Mouse (Mus musculus) CH12.LX (cell line): ENCODE data around the gene Rps6. TPM values are rescaled to one million over a fixed set of nuclear protein-coding genes. Genes with fewer than 3 reads are reported as not detected.

Experiments
- DNase-seq: peaks from one replicate; pipeline ENCODE4 v3.0.0-alpha.2; 2013; ENCODE audit errors: extremely low read depth
- H3K27ac ChIP-seq: 2 replicates; pipeline ENCODE4 v1.5.1; 2012; ENCODE audit warnings: low read depth, mild to moderate bottlenecking, control low read depth, moderate library complexity; ENCODE audit not compliant: insufficient read depth
- H3K27me3 ChIP-seq: replicated peaks from 2 replicates; pipeline ENCODE3; 2012; ENCODE audit warnings: inconsistent platforms
- H3K36me3 ChIP-seq, 2 experiments: replicated peaks in 1 of 2; 2 replicates each; pipeline versions ENCODE3 to v1.6.1; 2012; ENCODE audit warnings: inconsistent platforms in 1 of 2, low read length in 1 of 2, mild to moderate bottlenecking in 1 of 2, mixed read lengths in 1 of 2, moderate library complexity in 1 of 2; ENCODE audit not compliant: control insufficient read depth in 1 of 2, insufficient read depth in 1 of 2
- H3K4me1 ChIP-seq, 2 experiments: 2 replicates each; pipeline ENCODE4 v1.6.1; 2012; ENCODE audit warnings: inconsistent platforms in 1 of 2, moderate library complexity in 1 of 2; ENCODE audit not compliant: insufficient read depth in 2 of 2, control insufficient read depth in 1 of 2
- H3K4me2 ChIP-seq: 2 replicates; pipeline ENCODE4 v1.6.1; 2012; ENCODE audit warnings: low read depth, mild to moderate bottlenecking, control low read depth; ENCODE audit not compliant: poor library complexity, insufficient read depth, severe bottlenecking
- H3K4me3 ChIP-seq, 3 experiments: fragments of 150-350 bp in 1 of 3; sonication (generic) in 1 of 3; replicated peaks in 1 of 3; 2 replicates each; pipeline versions ENCODE3 to v1.5.1; 2011 to 2012; ENCODE audit warnings: low read depth in 2 of 3, low read length in 2 of 3, mild to moderate bottlenecking in 2 of 3, moderate library complexity in 2 of 3, control low read depth in 1 of 3, improper control_type of control experiment in 1 of 3, inconsistent platforms in 1 of 3, mixed read lengths in 1 of 3; ENCODE audit not compliant: poor library complexity in 1 of 3
- H3K79me2 ChIP-seq: replicated peaks from 2 replicates; pipeline ENCODE4 v1.6.1; 2012; ENCODE audit warnings: mild to moderate bottlenecking, moderate library complexity; ENCODE audit not compliant: control insufficient read depth, poor library complexity, insufficient read depth, severe bottlenecking; ENCODE audit errors: extremely low read depth
- H3K9ac ChIP-seq: 2 replicates; pipeline ENCODE4 v1.6.1; 2012; ENCODE audit warnings: low read depth, mild to moderate bottlenecking, control low read depth, moderate library complexity; ENCODE audit not compliant: insufficient read depth
- H3K9me3 ChIP-seq: replicated peaks from 2 replicates; pipeline ENCODE3; 2012; ENCODE audit warnings: low read length, inconsistent platforms, mixed read lengths
- BHLHE40 ChIP-seq: IDR thresholded peaks from 2 replicates; pipeline ENCODE4 v1.6.1; 2011; ENCODE audit warnings: mild to moderate bottlenecking, low read depth, low read length, improper control_type of control experiment
- CHD2 ChIP-seq: IDR thresholded peaks from 2 replicates; pipeline ENCODE4 v1.6.1; 2011; ENCODE audit warnings: low read length, improper control_type of control experiment
- CTCF ChIP-seq, 2 experiments: IDR thresholded peaks in 1 of 2; conservative IDR thresholded peaks in 1 of 2; 2 replicates each; pipeline ENCODE4 v1.5.1; 2011 to 2012; ENCODE audit warnings: low read depth in 2 of 2, low read length in 2 of 2, improper control_type of control experiment in 1 of 2, inconsistent platforms in 1 of 2, mild to moderate bottlenecking in 1 of 2, moderate library complexity in 1 of 2
- ELF1 ChIP-seq: IDR thresholded peaks from 2 replicates; pipeline ENCODE4 v1.6.1; 2014; ENCODE audit warnings: low read depth, mild to moderate bottlenecking, inconsistent platforms, low read length, improper control_type of control experiment
- EP300 ChIP-seq: IDR thresholded peaks from 2 replicates; pipeline ENCODE4 v1.6.1; 2011; ENCODE audit warnings: low read length, improper control_type of control experiment
- ETS1 ChIP-seq: conservative IDR thresholded peaks from 2 replicates; pipeline ENCODE4 v1.6.1; 2012; ENCODE audit warnings: low read depth, mild to moderate bottlenecking, inconsistent platforms, low read length, improper control_type of control experiment, moderate library complexity
- GABPA ChIP-seq: IDR thresholded peaks from 2 replicates; pipeline ENCODE4 v1.6.1; 2012; ENCODE audit warnings: low read depth, low read length, improper control_type of control experiment, inconsistent platforms; ENCODE audit not compliant: insufficient replicate concordance
- HCFC1 ChIP-seq: IDR thresholded peaks from 2 replicates; pipeline ENCODE4 v1.6.1; 2012; ENCODE audit warnings: low read depth, mild to moderate bottlenecking, inconsistent platforms, low read length, improper control_type of control experiment
- IRF4 ChIP-seq: IDR thresholded peaks from 2 replicates; pipeline ENCODE4 v1.6.1; 2014; ENCODE audit warnings: low read depth, mild to moderate bottlenecking, inconsistent platforms, low read length, improper control_type of control experiment
- MAFK ChIP-seq: IDR thresholded peaks from 2 replicates; pipeline ENCODE4 v1.6.1; 2011; ENCODE audit warnings: low read length, improper control_type of control experiment; ENCODE audit not compliant: insufficient replicate concordance
- MAZ ChIP-seq: IDR thresholded peaks from 2 replicates; pipeline ENCODE4 v1.6.1; 2012; ENCODE audit warnings: low read depth, mild to moderate bottlenecking, inconsistent platforms, low read length, improper control_type of control experiment, moderate library complexity
- NELFE ChIP-seq: IDR thresholded peaks from 2 replicates; pipeline ENCODE4 v1.6.1; 2011; ENCODE audit warnings: low read depth, low read length, improper control_type of control experiment
- NRF1 ChIP-seq: IDR thresholded peaks from 2 replicates; pipeline ENCODE4 v1.6.1; 2014; ENCODE audit warnings: low read depth, mild to moderate bottlenecking, inconsistent platforms, low read length, improper control_type of control experiment, moderate library complexity
- PAX5 ChIP-seq: IDR thresholded peaks from 2 replicates; pipeline ENCODE4 v1.6.1; 2012; ENCODE audit warnings: low read length, inconsistent platforms, mixed read lengths
- POLR2A ChIP-seq: IDR thresholded peaks from 2 replicates; pipeline ENCODE4 v1.6.1; 2011; ENCODE audit warnings: low read depth, mild to moderate bottlenecking, improper control_type of control experiment, low read length
- POLR2AphosphoS2 ChIP-seq: IDR thresholded peaks from 2 replicates; pipeline ENCODE4 v1.6.1; 2011; ENCODE audit warnings: low read depth, low read length, improper control_type of control experiment
- RAD21 ChIP-seq: IDR thresholded peaks from 2 replicates; pipeline ENCODE4 v1.6.1; 2011; ENCODE audit warnings: low read depth, mild to moderate bottlenecking, low read length, improper control_type of control experiment, moderate library complexity
- SMC3 ChIP-seq: IDR thresholded peaks from 2 replicates; pipeline ENCODE4 v1.6.1; 2011; ENCODE audit warnings: low read depth, low read length, improper control_type of control experiment
- TCF12 ChIP-seq: IDR thresholded peaks from 2 replicates; pipeline ENCODE4 v1.6.1; 2014; ENCODE audit warnings: low read depth, mild to moderate bottlenecking, inconsistent platforms, low read length, improper control_type of control experiment
- USF1 ChIP-seq: IDR thresholded peaks from 2 replicates; pipeline ENCODE4 v1.6.1; 2014; ENCODE audit warnings: low read depth, mild to moderate bottlenecking, inconsistent platforms, low read length, improper control_type of control experiment
- ZC3H11A ChIP-seq: IDR thresholded peaks from 2 replicates; pipeline ENCODE4 v1.6.1; 2012; ENCODE audit warnings: low read depth, mild to moderate bottlenecking, inconsistent platforms, low read length, improper control_type of control experiment
- ZKSCAN1 ChIP-seq: IDR thresholded peaks from 2 replicates; pipeline ENCODE4 v1.6.1; 2012; ENCODE audit warnings: low read depth, inconsistent platforms, low read length, improper control_type of control experiment, borderline replicate concordance
- dilution Hi-C: fragments of 300-500 bp; cut with MboI; formaldehyde crosslinking; loops from 2 replicates; pipeline ENCODE4 v1.14.3; 2020; ENCODE audit warnings: low sequenced_read_pairs; ENCODE audit not compliant: extremely low pct_unique_long_range_greater_than_20kb, extremely low pct_ligation_motif_present
- in situ Hi-C: fragments of 300-500 bp; cut with MboI; formaldehyde crosslinking; loops from 3 replicates; pipeline ENCODE4 v1.14.3; 2019; ENCODE audit warnings: low sequenced_read_pairs, low pct_ligation_motif_present, low pct_unique_long_range_greater_than_20kb, mixed read lengths
- polyA plus RNA-seq: library from polyadenylated mRNA; unstranded; fragments of >175 nt; gene quantifications from 2 replicates; pipeline ENCODE4 v1.2.1, GENCODE M21; 2012; ENCODE audit warnings: low read depth; ENCODE audit not compliant: insufficient read length
- total RNA-seq, 2 experiments: library from RNA; depleted of rRNA; stranded (reverse); fragments of 300-350 nt in 1 of 2; fragments of >200 nt in 1 of 2; gene quantifications; 2 replicates each; pipeline ENCODE4 v1.2.3; 2012 to 2014

The Rps6 gene
- total and polyA plus RNA-seq, 3 experiments, result 2,128 to 3,826 (median 3,137) TPM

GRCm38 (mm10) chr4:86885790-86886159 lies 28.6 kb upstream of the Rps6 start:
- H3K4me1 ChIP-seq, result no peaks in the 10 kb centered on the region
- no peak for DNase-seq
- no peaks in the 10 kb centered on the region for H3K36me3 ChIP-seq
- H3K4me2 ChIP-seq, result no peak overlapping the region
- no peaks in the 10 kb centered on the region for H3K27me3 ChIP-seq
- no peaks in the 10 kb centered on the region for H3K79me2 ChIP-seq
- H3K4me3 ChIP-seq, result no peak overlapping the region
- dilution Hi-C loops, result no loop called here
- in situ Hi-C loops, result no loop called here
- TF ChIP-seq BHLHE40, result no peak
- TF ChIP-seq USF1, result no peak
- TF ChIP-seq GABPA, result no peak
- TF ChIP-seq EP300, result no peak
- TF ChIP-seq MAFK, result no peak
- TF ChIP-seq NRF1, result no peak
- no peak for TF ChIP-seq RAD21
- TF ChIP-seq POLR2AphosphoS2, result no peak
- no peak for TF ChIP-seq MAZ
- TF ChIP-seq HCFC1, result no peak
- no peak for TF ChIP-seq CHD2
- no peak for TF ChIP-seq SMC3
- no peaks in the 10 kb centered on the region for H3K9me3 ChIP-seq
- no peak overlapping the region for H3K9ac ChIP-seq
- H3K27ac ChIP-seq, result no peak overlapping the region

GRCm38 (mm10) chr4:86884945-86885344 lies 27.7 kb upstream of the Rps6 start:
- no peak for TF ChIP-seq POLR2A
- peak; percentile 3 for TF ChIP-seq RAD21
- TF ChIP-seq ZKSCAN1, result no peak
- no peak for TF ChIP-seq TCF12
- TF ChIP-seq IRF4, result no peak
- no peak for TF ChIP-seq ELF1
- TF ChIP-seq MAZ, result no peak
- TF ChIP-seq PAX5, result no peak
- no peak for TF ChIP-seq ZC3H11A
- no peak for TF ChIP-seq ETS1
- peak in 1 of 2 experiments; percentile 55; a peak in 2 of 4 replicates for TF ChIP-seq CTCF (conservative IDR thresholded peaks at IDR 0.05 in 1 of 2, IDR thresholded peaks at IDR 0.05 in 1 of 2; ENCODE audit: low read depth in 2 of 2, low read length in 2 of 2)
- peak; percentile 41 for TF ChIP-seq SMC3
- TF ChIP-seq NELFE, result no peak
- TF ChIP-seq, all 38 proteins: peak for 3
- Histone ChIP-seq H3K4me2 (no peak overlapping the region; the same call in 1 of the 2 replicates), H3K27me3 (no peaks in the 10 kb centered on the region), H3K4me1 (no peaks in the 10 kb centered on the region), H3K27ac (no peak overlapping the region), H3K36me3 (no peaks in the 10 kb centered on the region), H3K9ac (no peak overlapping the region), H3K9me3 (no peaks in the 10 kb centered on the region), H3K79me2 (no peaks in the 10 kb centered on the region), H3K4me3 (no peak overlapping the region)
- peak; percentile 12 for DNase-seq
- in situ Hi-C loops (no loop called here), dilution Hi-C loops (no loop called here)
